Mouse (Mus musculus) megakaryocyte-erythroid progenitor cell, adult 5-6 weeks (primary cell): ENCODE results near the gene Arf4. TPM values are rescaled to one million over a fixed set of nuclear protein-coding genes. Genes with fewer than 3 reads are reported as not detected.
A peak's percentile ranks its signal among the peaks of the same experiment; 100 is the strongest.
"Not testable (repeated sequence)": the region's sequence is repeated elsewhere in the genome, so short reads cannot be mapped to it uniquely, and the experiment has no call there.

ENCODE experiments used
- ATAC-seq: replicated peaks from 2 replicates; pipeline ENCODE4 v1.8.0; 2016; ENCODE audit warnings: mild to moderate bottlenecking, inconsistent platforms; ENCODE audit not compliant: severe bottlenecking, poor library complexity, low FRiP score, low TSS enrichment
- total RNA-seq, 2 experiments: library from RNA; stranded (forward) in 1 of 2; stranded (reverse) in 1 of 2; fragments of 200-1000, 215-1000 nt in 1 of 2; fragments of >200 nt in 1 of 2; fragmentation: Nextera tagmentation in 1 of 2; gene quantifications; 2 replicates each; pipeline ENCODE4 v1.2.3; 2014 to 2017

Gene Arf4
- total RNA-seq, 2 experiments from 2014 or later, result 69.3 to 122 TPM

DNA sequence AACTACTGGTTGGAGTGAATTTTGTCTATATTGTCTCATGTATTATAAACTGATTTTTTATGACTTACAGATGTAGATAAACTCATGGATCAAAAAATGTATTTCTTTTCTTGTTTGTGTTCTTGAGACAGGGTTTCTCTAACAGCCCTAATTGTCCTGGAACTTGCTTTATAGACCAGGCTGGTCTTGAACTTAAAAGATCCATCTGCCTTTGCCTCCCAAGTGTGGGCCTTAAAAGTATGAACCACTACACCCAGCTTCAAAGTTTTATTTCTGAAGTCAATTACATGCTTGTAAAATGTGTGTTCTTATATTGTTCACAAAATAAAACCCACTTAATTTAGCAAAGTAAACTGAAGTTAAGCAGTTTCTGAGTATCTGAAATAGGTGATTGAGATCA is 20.3 kb downstream of the Arf4 start:
- no peak for ATAC-seq

DNA sequence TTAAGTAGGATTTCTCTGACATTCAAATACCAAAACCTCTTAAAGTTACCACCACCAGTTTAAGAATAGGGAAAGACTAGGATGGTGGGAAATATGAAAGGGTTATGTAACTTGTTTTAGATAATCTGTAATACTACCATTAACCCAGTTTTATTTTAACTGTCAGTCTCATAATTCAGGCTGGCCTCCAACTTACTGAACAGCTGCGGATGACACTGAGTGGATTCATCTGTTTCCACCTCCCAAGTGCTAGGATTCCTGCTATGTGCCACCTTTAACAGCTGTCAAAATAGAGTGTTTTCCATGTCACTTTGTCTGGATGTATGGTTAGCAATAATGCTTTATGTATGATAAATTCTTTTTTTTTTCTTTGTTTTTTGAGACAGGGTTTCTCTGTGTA is 22.4 kb downstream of the Arf4 start:
- ATAC-seq, result no peak

DNA sequence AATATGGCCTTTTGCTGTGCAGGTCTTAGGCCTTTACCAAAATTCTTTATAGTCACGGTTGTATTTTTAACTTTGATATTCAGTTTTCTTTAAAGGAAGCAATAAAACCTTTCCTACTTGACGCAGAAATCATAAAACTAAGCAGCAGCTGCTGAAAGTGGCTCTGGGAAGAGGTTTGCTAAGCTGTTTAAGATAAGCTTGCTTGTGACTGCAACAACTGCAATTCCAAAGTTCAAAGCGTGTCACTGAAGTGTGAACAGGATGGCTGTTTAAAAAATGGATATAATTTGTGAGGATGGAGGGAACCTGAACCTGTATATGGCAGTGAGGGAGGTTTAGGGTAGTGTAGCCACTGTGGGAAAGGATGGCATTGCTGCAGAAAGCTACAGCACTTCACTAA is 24.1 kb downstream of the Arf4 start:
- no peak for ATAC-seq

DNA sequence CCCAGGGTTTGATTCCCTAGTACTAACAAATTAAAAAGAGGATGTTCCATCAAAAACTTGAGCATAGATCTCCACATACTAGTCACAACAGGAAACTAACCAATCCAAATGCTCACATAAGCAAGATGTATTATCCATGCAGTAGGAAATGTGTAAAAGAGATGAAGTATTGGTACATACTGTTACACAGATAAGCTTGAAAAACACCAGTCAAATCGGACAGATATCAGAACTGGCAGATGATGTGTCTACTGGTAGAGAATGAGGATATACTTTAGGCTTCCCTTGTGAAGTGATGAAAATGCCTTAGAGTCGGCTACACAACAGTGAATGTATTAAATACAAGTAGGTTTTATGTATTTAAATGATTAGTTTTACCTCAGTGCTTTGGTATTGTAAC is 24.6 kb downstream of the Arf4 start:
- peak; percentile 74 for ATAC-seq

DNA sequence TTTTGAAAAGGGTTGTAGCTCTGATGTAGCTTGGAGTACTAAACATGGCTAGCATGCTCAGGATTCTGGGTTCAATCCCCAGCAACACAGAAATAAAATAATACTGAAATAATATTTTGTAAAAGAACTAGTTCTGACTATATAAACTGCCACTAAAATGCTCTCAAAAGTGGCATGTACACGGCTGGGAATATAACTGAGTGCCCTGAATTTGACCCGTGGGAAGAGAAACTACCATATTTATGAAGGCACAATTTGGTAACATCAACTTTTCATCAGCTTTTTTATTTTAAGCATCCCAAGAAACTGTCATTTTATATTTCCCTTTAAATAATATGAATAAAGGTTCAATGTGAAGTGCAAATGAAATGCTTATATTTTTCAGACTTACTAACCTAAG is 26.0 kb downstream of the Arf4 start:
- no peak for ATAC-seq

DNA sequence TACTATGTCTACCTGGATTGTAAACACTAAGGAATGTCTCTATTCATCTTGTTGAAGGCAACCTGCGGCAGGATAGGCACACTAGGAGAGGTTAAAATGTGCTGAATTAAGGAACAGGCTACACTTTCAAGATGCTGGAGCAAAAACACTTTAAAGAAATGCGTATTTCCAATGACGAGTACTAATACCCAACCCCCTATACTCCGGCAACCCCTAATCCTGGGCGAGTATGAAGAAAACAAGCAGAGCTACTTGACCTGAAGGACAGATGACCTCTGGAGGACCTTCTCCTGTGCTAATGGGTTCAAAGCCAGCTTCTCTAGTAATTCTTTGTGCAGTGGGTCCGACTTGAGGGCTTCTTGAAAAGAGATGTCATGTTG is 30.1 kb downstream of the Arf4 start:
- no peak for ATAC-seq

DNA sequence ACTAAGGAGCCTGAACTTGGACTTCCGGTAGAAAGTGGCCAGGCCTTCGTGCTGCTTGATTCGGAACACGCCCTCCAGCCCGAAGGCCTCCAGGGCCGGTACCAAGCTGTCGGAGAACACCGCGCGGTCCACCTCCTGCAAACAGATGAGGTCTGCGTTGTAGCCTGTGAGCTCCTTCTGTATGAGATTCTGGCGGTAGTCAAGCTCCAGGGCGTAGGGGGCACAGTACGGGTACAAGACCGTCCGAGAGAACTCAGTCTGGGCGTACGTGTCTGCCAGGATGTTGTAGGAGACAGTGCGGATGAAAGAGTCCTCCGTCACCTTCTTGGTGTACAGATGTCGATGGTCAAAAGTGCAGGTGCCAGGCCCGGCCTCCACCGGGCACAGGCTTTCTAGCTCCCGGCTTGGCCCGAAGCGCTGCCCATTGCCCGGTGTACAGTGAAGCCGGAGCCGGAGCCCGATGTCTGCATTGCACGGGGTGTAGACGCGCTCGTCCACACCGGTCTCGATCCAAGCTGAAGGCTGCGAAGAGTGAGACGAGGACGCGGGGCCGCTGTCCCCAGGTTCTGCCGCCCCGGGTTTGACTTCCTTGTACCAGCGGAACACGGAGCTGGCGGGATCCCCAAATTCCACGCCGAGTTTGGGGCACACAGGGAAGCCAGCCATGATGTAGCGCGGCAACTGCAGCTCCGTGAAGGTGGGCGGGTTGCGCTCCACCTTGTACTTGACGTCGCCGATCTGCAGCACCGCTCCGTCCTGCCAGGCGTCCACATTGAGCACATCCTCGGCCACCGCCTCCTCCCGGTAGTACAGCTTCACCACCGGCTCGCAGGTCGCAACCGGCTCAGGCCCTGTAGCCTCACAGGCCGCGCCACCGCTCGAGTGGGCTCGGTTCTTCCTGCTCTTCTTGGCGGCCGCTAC is 30.8 kb downstream of the Arf4 start:
- peak; percentile 46 for ATAC-seq

DNA sequence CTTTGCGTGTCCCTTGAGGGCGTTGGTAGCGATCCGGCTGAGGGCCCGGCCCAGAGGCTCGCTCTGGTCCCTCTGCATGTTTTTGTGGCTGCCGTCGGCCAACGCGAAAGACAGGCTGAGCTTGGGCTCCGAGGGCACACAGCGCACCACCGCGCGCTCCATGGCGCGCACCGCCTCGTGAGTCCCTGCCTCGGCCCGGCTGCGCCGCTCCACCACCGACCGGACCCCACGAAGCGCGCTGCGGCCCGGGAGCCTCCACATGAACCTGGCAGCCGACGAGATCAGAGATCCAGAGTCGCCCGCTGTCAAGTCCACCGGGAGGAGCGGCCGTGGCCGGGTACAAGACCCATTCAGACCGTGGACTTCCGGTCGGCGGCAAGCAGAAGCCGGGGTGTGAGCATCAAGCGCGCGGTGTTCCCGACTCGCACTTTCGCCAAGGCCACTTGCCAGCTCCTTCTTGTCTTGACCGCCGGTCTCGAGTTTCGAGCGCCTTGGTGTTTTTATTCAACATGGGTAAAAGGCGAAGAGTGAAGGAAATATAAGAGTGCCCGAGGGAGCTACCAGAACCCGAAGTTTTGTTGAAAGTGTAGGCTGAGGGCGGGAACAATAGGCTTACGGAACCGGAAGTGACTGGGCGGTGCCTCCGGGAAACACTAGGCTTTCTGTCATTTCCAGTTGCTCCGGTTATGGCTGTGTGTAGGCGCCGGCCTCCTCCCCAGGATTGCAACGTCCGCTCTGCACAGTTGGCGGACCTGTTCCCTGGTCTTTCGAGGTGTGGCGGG is 31.6 kb downstream of the Arf4 start, which contains the start of gene Pde12:
Pde12 (minus strand) TSS at position 592 of the 782 bp plus-strand sequence.
- ATAC-seq, result peak; percentile 86

DNA sequence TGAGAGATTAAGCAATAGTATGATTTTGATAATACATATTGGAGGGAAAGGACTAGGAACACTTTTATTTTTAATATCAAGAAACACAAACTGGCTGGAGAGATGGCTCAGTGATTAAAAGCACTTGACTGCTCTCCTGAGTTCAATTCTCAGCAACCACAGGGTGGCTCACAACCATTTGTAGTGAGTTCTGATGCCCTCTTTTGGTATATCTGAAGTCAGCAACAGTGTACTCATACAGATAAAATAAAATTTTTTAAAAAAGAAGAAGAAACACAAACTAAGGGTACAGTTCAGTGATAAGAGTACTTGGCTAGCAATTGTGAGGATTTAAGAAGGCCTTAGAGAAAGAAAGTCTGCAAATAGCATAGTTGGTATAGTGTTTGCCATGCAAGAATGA is 33.1 kb downstream of the Arf4 start:
- ATAC-seq, result no peak

DNA sequence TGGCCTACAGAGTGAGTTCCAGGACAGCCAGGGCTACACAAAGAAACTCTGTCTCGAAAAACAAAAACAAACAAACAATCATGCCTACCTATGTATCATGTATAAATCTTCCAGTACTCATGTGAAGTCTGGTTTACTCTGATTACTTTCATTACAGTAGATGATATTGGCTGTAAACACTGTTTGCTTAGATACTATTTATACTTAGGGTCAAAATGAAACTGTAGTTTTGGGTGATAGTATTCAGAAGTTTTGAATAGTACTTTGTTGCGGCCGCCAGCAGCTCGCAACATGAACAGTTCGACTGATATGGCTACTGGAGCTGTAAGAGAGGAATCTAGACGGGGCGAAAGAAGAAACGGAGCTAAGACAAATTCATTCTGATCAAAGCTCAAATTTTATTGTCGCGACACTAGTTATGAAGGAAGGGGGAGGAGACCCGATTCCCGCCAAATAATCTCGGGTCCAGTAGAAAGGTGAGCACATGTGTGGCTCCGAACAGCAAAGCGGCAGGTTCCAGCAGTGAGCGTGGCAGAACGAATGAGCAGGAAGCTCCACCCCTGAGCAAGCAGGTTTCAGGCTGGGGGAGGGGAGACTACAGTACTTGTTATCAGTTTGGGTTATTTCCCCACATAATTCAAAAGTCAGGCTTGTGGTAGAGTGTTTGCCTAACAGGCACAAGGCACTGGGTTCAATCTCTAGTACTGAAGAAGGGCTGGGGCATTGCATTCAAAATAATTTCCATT is 34.2 kb downstream of the Arf4 start:
- ATAC-seq, result not testable (repeated sequence)

DNA sequence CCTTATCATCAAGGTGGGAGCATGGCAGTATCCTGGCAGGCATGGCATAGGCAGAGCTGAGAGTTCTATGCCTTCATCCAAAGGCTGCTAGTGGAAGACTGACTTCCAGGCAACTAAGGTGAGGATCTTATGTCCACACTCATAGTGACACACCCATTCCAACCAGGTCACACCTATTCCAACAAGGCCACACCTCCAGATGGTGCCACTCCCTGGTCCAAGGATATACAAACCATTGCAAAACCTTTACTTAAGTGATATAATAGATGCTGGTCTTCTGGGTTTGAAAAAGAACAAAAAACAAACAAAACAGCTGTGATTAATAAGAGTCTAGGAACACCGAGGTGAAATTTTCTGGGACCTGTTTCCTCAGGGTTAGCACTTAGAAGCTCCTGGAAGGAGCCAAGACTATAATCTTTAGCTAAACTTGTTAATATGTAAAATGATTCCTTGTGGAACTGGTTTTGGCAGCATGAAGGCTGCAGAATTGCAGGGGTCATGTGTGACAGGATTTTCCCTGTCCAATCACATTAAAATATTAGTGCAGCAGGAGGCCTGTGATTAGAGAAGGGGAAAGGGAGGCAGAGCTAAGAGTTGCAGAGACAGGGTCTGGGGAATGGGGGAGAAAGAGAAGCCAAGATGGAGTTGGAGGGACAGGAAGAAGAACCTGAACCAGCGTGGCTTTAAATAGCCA is 36.7 kb downstream of the Arf4 start:
- not testable (repeated sequence) for ATAC-seq

DNA sequence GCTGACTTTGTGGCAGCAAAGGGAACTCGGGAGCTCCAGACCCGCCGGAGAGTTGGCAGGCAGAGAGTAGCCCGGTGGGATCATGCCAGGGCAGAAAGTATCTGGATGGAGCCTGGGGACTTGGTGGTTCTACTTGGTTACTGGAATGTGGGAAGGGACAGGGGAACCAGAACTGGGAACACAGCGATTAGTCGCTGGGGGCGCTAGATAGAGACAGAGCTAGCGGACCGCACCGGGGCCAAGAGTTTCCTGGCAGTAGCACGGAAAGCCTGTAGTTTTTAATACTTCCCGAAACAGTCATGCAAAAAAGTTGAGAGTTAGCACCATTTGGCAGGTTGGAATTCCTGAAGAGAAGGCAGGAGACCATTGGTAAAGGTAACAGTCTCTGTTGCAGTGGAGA is 37.5 kb downstream of the Arf4 start:
- ATAC-seq, result peak; percentile 79

DNA sequence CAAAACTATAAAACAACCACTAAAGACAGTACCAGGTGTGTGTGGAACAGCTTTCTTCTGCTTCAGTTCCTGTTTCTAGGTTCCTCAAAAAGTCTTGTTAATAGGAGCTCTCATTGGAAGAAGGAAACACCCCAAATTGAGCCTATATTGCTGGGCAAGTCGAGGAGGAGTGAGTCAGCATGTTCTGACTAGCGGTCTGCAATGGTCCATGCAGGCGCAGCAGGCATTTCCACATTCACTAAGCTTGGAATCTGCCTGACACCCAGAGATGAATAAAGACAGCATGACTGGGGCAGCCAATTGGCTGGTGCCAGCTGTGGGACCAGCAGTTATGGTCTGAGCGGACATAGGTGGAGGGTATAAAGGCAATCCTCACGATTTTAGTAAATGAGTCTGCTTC is 37.9 kb downstream of the Arf4 start:
- peak; percentile 89 for ATAC-seq

DNA sequence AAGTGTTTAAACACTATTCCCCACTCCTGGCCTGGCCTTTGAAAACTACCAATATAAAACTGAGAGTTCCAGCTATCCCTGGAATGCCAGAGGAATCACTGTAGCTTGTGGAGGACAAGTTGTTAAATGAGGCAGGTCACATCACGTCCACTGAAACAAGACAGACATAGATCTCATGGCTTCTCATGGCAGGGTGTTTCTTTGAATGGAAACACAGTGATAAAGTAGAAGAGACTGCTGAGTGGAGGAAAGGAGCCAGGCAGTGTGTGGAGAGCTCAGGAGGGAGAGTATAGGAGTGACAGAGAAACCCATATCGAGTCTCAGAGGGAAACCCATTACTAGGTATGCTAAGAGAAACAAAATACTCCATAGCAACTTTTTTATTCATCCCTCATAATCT is 52.9 kb downstream of the Arf4 start:
- ATAC-seq, result no peak

DNA sequence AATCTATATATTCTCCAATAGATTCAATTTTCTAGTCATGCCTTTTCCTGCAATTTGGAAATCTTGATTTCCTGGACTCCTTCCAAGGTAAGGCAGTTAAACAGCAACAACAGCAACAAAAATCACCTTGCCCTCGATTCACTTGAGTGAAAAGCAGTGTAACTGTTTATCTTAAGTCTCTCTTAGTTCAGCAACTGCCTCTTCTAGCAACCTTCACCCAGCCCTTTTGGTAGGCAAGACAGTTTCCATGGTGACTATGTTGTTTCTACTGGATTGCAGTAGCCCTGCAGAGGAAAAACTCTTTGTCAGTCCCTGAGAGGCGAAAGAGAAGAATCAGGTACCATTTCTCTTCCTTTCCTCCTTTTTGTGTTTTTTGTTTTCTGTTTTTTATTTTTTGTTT is 53.5 kb downstream of the Arf4 start:
- ATAC-seq, result no peak

DNA sequence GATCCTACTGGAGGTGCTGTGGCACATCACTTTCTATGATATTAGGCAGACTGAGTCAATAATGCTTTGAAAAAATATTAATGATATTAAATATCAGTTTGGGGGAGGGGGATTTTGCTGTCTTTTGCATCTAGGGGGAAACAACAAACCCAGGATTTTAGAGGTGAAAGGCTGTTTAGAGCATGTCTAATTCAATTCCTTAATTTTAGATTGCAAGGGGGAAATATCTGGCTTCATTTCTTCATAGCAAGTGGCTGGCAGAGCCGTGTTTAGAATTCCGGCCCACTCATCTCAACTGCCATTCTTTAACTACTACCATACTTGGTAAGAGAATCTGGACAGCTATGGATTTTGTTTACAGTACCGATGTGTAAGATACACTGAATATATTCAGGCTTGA is 55.1 kb downstream of the Arf4 start, which contains the start of gene Dnah12:
Dnah12 (plus strand) TSS at position 301 of the 400 bp plus-strand sequence.
- ATAC-seq, result no peak

DNA sequence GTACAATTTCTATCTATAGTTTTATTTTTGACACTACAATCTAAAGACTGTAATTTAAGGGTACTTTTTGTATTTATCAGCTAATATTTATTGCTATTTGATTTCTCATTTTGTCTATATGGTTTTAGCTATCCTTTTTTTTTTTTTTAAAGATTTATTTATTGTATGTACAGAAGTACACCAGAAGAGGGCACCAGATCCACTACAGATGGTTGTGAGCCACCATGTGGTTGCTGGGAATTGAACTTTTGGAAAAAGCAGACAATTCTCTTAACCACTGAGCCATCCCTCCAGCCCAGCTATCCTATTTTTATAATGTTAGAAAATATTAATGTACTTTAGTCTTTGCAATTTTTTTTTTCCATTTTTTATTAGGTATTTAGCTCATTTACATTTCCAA is 60.0 kb downstream of the Arf4 start:
- no peak for ATAC-seq

DNA sequence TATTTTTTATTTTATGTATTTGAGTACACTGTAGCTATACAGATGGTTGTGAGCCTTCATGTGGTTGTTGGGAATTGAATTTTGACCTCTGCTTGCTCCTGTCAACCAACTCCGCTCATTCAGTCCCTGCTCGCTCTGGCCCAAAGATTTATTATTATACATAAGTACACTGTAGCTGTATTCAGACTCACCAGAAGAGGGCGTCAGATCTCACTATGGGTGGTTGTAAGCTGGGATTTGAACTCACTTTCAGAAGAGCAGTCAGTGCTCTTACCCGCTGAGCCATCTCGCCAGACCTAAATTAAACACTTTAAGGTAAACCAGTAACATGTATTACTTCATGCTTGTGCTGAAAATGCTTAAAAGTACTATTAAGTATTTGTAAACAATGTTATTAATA is 67.4 kb downstream of the Arf4 start:
- ATAC-seq, result not testable (repeated sequence)
